Mouse (Mus musculus): ENCODE results near the gene Edc3.

DNA sequence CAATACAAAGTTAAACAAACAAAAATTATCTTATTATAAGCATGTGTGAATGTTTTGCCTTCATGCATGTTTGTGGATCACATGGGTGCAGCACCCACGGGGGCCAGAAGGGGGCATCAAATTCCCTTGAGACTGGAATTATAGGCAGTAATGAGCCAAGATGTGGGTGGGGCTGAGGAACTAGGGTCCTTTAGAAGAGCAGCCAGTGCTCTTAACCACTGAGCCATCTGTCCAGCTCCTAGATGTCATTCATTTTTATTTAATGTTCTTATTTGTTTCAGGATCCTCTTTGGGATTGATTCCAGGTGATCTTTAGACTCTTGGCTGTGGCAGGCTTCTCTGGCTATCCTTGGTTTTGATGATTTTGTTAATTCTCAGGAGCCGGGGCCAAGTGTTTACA is 20.2 kb upstream of the Edc3 start:
- TF ChIP-seq CTCF (IDR thresholded peaks at IDR 0.05; ENCODE audit: low read depth): peak; percentile 74
- no peak for TF ChIP-seq EP300 (IDR thresholded peaks at IDR 0.05; ENCODE audit: low read depth)

All from liver, embryonic 14.5 days (tissue).